Mouse (Mus musculus) granulocyte monocyte progenitor cell, adult 5-6 weeks (primary cell): Measurements from ENCODE around the gene L3mbtl1. TPM values are rescaled to one million over a fixed set of nuclear protein-coding genes. Genes with fewer than 3 reads are reported as not detected.

ENCODE experiments used
- ATAC-seq: replicated peaks from 2 replicates; pipeline ENCODE4 v1.8.0; 2016; ENCODE audit warnings: mild to moderate bottlenecking, moderate TSS enrichment, inconsistent platforms; ENCODE audit not compliant: poor library complexity, severe bottlenecking
- total RNA-seq, 2 experiments: library from RNA; stranded (forward) in 1 of 2; stranded (reverse) in 1 of 2; fragments of 200-712, 200-1000 nt in 1 of 2; fragments of >200 nt in 1 of 2; fragmentation: Nextera tagmentation in 1 of 2; gene quantifications; 2 replicates each; pipeline ENCODE4 v1.2.3; 2014 to 2017

Gene L3mbtl1
- total RNA-seq, 2 experiments from 2014 or later: not detected

DNA sequence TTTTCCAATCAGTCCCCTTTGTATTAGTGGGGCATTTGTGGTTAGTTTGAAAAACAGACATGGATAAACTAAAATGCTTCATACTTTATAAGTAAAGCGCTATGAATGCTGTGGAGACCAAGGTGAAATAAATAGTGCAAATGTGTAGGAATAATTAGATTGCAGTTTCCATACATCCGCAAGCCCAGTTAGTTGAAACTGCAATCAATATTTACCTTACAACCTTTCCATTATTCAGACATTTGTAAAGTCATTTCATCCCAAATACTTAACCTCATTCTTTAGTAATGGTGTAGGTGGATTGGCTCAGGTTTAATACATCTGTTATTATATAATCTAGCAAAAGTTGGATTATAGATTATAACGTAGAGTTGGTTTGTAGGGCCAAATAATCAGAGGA is 7.6 kb upstream of the L3mbtl1 start:
- ATAC-seq: no peak

DNA sequence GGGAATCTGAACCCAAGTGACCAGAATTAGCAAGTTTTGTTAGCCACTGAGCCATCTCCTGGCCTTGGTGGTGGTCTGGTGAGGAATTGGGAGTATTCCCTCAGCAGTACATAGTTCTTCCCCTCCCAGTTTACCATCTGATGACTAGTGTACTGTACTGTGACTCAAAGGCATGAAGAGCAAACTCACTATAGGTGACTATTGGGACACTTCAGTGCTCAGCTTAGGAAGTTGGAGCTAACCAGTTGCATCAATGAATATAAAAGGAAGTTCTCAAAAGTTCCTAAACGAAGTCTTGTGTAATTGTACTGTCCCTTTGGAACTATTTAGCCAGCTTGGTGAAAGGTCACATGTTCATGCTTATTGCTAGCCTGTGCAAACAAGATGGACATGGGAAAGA is 3.7 kb upstream of the L3mbtl1 start:
- ATAC-seq: peak; percentile 50

DNA sequence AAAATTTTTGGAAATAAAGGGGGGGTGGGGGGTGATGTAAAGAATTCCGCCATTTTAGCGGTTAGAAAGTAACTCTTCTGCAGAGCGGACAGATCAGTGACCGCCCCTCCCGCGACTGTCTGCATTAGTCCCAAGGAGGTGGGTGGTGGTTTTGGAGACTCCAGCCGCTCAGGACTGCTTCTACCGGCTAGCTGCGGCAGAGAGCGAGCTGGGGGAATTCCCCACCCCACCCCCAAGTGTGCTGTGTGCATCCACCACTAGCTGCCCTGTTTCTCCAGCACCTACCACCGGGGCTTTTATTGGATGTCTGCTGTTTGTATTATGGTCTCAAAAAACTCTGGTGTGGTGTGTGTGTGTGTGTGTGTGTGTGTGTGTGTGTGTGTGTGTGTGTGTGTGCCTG is 659 bp downstream of the L3mbtl1 start:
- peak; percentile 20; the same call in 1 of the 2 replicates for ATAC-seq

DNA sequence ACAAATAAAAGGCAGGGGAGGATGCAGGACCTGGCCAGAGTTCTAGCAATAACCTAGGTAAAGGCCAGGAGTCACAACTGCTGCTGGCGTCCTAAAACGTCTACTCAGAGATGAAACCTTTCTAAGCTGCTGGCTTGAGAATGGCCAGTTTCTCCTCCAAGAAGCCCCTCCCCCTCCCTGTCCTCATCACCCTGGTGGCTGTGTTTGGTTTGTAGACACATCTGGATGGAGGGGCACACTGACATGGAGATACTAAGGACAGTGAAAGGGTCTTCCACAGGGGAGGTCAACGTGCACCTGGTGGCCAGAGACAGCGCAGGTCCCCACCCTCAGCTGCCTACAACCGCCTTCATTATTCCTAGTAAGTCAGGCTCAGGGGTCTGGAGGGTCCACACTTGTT is 3.7 kb downstream of the L3mbtl1 start:
- no peak for ATAC-seq

DNA sequence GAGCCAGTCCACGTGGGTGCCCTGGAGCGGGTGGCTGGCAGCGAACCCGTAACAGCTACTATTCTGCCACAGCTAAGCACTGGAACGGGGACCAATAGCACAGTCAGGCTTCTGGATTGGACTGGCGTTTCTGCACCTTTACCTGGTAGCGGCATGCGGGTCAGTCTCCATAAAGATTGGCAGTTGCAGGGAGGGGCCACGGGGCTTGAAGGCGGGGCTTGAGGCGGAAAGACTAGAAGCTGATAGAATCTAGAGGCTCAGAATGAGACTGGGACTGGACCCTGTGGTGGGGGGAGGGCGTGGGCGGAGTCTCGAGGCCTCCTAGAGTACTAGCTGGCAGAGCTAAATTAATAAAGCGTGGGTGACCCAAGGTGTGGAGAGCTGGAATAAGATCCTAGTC is 4.5 kb downstream of the L3mbtl1 start:
- ATAC-seq: no peak

DNA sequence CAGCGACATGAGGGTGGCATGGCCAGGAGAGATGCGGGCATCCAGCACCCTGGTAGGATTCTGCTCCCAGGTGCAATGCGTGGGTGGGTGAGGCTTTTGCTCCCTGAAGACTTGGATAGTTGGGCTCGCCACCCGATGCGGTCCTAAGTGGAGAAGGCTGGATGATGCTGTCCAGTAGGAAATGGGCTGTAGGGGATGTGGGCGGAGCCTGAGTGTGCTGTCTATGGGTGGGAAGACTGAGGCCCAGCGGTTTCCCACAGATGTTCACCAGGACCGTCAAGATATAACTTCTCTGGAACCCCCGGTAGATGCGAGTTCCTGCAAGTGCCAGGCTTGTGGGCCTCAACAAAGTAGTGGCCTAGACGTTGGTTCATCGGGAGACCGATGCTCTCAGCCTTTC is 4.9 kb downstream of the L3mbtl1 start:
- ATAC-seq: no peak

DNA sequence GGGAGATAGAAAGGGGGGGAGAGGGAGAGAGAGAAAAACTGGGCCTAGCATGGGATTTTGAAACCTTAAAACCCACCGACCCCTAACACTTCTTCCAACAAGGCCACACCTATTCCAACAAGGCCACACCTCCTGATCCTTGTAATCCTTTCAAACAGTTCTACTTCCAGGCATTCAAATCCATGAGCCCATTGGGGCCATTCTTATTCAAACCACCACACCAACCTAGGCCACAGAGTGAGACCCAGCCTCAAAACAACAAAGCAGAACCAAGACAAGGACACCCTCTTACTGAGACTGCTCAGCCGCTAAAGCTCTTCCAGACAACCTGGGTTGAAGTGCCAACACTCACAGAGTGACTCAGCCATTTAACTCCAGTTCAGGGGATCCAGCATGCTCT is 7.5 kb downstream of the L3mbtl1 start:
- ATAC-seq: no peak

DNA sequence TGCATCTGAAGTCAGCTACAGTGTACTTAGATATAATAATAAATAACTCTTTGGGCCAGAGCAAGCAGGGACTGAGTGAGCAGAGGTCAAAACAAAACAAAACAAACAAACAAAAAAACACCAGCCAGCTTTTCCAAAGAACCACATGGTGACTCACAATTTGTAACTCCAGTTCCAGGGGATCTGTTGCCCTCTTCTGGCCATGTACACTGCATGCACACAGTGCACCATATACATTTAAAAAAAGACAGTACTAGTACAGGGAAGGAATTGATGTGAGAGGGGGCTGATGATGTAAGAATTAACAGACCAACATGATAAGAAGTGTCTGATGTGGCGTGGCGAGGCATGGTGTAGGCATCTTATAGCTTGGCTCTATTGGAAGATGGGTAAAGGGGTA is 13.6 kb downstream of the L3mbtl1 start:
- ATAC-seq: 0 out of 2 replicates have a peak, but pooled peaks have one; percentile 33

DNA sequence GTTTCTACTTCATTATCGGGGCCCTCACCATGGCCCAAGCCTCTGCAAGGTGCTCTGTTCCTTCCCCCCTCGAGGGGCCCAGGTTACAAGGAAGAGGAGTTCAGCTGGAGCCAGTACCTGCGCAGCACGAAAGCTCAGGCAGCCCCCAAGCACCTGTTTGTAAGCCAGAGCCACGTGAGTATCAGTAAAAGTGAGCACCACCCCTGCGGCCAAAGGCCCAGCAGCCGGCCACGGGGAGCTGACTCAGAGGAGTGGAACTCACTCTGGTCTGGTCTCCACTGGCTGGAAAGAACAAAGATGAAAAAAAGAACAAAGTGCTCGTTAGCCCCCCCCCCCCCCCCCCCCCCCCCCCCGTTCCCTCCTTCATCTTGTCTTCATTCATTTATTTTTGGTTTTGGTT is 18.0 kb downstream of the L3mbtl1 start:
- no peak for ATAC-seq

DNA sequence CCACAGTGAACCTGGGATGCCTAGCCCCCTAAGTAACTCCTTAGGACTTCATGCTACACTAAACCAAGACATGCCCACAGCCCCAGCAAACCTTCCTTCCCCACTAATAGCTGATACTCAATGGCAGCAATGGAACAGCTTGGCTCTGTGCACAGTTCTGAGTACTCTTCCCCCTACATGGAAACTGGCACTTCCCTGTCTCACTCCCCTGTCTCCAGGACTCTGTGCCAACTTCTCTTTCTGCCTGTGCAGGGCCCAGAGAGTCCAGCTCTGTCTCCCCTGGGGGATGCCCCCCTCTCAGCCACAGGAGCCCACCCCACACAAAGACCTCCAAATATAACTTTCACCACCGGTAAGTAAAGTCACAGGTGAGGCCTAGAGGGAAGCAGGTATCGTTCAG is 23.5 kb downstream of the L3mbtl1 start:
- ATAC-seq: peak; percentile 41; the same call in 1 of the 2 replicates

DNA sequence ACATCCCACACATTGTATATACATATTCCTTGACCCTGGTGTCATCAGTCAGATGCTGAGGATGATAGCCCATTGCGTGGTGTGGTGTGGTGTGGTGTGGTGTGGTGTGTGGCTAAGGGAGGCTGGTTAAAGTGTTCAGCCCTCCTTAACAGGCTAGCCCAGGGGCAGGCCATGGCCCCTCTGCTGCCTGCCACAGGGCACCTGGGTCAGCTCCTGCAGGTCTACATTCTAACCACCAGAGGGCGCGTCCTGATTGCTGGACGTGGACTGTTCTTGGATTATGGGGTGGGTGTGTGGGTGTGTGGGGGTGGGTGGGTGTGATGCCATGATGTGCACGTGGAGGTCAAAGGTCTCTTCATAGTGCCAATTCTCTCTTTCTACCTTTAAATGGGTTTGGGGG is 25.1 kb downstream of the L3mbtl1 start:
- peak; percentile 72 for ATAC-seq

DNA sequence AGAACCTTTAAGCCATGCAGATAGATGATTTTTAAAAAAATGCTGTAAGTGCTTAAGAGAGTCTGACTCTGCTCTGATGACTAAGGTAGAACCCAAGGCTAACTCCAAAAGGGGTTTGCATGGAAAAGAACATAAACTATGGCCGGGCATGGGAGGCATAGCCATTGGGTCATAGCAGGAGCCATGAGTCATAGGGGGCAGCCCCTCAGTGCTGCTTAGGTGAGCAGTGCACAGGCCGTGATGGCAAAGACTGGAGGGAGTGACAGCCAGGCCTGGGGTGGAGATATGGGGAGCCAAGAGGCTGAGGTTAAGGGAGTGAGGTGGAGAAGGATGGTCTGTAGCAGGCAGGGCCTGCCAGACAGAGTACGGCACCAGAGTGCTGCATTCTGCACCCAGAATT is 25.8 kb downstream of the L3mbtl1 start:
- no peak for ATAC-seq

DNA sequence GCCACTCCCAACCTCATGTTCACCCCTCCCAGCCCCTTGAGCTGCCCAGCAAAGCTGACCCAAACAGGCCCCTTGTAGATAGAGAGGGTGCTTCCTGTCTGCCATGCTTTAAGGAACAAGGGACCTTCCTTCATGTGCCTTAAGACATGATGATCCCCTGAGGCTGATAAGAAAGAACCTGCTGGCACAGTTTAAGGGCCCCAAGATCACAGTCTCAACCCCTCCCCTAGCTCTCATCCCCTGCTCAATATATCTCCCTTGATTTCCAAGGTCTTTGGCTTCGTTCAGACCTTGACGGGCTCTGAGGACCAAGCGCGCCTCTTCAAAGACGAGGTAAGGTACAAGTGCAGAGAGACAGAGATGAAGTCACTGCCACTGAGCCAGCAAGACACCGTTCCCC is 27.6 kb downstream of the L3mbtl1 start:
- ATAC-seq: no peak

DNA sequence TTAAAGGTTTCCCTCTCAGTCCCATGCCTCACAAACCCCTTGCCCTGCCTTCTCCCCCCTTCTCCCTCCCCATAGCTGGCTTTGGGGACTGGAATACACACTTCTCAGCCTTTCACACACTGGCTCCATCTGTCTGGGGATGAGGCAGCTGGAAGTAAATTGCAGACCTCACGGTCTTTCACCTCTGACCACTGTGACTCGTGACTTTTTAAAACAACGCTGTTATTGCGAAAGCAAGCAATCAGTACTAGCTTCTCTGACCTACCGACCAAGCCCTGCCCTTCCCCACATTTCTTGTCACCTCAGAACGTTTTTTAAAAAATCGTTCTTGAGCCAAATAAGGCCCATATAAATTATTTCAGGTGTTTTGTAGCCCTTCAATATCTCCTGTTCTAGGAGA is 29.5 kb downstream of the L3mbtl1 start:
- peak; percentile 49 for ATAC-seq

DNA sequence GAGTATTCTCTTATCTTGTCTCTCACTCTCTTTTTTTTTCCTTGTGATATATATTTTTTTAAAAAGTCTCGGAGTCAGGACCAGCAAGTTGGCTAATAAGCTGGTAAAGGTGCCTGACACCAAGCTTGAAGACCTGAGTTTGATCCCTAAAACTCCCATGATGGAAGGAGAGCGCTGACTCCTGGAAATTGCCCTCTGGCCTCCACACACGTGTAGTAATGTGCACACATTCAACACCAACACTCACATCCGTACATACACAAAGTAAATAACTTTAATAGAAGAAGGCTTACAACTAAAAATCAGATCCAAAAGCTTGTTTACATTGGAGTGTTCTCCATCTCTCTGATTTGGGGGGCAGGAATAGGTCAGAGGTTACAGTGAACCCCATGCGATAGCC is 29.9 kb downstream of the L3mbtl1 start:
- ATAC-seq: no peak

DNA sequence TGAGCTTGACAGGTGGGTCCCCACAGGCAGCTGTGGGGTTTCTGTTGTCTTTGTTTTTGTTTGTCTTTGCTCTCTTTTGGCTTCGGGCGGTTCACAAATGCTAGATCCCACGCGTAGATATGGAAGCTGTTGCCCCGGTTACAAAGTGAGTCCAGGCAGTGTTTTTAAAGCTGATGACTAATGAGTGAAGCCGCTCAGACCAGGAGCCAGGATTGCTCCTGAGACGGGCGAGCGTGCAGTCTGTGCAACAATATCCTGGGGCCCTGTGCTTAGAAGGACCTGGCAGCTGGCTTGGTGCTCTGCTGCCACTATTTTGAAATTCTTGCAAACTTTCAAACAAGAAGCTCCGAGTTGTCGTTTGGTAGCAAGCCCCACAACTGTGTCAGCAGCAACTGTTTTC is 30.4 kb downstream of the L3mbtl1 start:
- no peak for ATAC-seq

DNA sequence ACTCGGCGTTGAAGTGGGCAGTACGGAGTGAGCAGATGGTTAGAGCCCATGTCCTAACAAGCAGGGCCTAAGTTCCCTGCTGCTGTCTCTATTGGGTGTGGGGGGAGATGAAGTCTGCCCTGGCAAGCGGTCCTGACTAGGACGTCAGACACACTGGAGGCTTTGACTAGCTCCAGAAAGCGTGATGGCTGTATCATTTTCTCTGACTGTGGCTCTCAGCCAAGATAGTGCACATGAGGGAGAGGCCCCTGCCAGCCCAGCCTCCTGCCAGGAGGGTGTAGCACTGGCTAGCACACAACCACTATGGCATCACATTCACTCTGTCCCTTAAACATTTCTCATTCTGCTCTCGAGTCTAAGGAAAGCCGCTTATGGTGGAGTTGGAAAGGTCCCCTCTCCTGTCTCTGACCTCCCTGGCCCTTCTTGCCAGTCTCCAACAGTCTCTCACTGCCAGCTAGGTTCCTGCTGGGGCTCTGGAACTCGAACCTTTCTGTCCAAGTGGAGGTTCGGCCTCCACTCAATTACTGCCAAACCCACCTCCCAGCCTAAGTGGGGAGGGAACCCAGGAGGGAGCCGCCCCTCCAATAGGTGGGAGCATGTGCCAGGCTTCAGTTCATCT is 32.0 kb downstream of the L3mbtl1 start:
- ATAC-seq: no peak

DNA sequence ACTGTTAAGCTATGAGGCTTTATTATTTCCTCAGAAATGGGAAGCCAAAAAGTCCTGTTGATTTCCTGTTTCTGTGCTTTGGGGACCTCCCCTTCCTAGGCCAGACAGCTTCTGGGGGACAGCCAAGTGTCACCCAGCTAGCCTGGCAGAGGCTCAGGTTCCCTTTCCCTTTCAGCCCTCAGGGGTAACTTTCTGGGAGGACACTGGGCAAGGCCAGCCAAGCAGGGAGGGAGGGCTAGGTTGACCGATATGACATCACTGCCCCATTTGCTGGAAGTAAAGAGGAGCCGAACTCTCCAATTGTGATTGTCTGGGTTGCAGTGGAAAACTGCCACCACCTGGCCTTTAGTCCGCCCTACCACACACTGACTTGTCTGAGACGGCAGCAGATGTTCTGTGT is 32.7 kb downstream of the L3mbtl1 start:
- ATAC-seq: peak; percentile 85

DNA sequence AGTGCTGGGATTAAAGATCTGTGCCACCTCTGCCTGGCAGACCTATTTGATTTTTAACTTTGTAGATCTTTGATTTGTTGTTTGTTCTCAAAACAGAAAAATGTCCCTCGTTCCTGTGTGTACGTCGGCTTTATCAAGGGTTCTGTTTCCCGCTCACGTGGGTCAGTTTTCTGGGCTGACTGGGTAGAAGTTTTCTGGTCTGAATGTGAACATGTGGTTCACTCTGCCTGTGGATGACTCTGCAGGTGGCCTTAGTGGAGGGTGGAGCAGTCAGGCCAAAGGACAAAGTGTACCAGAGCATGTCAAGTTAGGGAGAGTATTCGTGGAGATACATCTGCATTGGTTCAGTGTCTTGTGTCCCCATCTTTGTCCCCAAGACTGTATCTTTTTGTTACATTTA is 41.1 kb downstream of the L3mbtl1 start:
- no peak for ATAC-seq

DNA sequence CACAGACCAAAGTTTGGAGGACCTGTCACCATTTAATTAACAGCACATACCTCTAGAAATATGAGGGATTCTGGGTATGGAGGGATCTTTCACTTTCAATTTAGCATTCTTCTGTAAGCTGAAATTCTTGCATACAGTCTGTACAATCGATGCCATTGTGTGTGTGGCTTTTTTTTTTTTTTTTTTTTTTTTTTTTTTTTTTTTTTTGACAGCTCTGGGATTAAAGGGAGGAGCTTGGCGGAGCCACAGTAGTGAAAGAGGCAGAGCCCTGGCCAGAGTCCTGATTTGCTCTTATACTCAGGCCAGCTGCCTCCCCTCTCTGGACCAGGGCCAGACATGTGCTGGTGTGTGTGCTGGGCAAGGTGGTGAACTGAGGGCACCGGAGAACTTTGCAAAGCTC is 42.7 kb downstream of the L3mbtl1 start:
- no peak for ATAC-seq

DNA sequence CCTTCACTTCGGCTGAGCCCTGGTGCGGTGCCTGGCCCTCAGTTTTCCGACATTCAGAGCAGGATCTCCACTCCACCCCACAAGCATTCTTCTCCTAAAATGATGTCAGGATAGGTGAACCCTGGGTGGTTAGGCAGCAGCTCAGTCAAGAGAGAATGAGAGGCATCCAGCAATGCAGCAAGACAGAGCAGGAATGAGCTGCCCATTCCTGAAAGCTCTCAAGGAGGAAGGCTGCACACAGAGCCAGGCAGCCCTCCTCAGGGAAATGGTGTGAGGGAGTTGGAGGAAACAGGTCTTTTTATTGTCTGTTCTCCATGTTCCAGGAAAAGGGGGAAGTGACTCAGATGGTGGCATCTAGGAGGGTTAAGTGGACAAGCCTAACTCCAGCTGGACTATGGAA is 43.5 kb downstream of the L3mbtl1 start:
- ATAC-seq: no peak; the same call in 1 of the 2 replicates

DNA sequence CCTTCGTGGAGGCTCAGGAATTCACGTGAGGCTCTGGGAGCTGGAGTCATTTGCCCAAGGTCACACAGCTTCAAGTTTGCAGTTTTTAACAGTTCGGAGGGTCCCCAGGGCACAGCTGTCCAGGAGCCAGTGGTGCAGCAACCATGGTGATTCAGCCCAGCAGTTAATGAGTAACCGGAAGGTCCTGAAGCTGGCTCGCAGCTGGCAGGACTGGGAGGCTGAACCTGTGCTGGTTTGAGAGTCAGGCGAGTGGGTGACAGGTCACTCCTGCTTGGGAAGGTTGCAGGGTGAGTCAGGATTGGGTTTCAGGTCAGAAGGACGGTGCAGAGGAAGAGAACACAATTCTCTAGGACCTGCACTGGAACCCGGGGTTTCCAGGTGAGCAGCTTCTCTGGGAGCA is 43.9 kb downstream of the L3mbtl1 start, which contains the start of gene Sgk2:
Sgk2 (plus strand) TSS at position 113 of the 400 bp plus-strand sequence.
- ATAC-seq: no peak

DNA sequence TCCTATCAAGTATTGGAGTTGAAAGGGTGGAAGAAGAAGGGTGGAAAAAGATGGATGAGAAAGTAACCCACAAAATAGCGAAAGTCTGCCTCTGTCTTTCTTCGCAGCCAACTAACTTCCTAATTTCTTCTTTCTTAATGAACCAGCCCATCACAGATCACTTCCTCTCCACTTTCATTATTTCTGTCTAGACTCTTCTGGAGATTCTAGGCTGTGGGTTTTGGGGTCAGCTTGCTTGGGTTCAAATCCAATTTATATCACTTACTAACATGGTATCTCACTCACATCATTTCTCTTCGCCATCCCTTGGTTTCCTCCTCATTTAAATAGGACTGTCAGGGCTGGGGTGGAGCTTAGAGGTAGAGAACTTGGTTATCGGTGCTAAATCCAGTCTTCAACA is 45.0 kb downstream of the L3mbtl1 start:
- ATAC-seq: peak; percentile 57
